Mouse (Mus musculus): ENCODE data around the gene Atxn2. TPM values are rescaled to one million over a fixed set of nuclear protein-coding genes. Genes with fewer than 3 reads are reported as not detected.

Gene Atxn2
- polyA plus RNA-seq, 1 experiment from 2014 or later, result 30.0 TPM

DNA sequence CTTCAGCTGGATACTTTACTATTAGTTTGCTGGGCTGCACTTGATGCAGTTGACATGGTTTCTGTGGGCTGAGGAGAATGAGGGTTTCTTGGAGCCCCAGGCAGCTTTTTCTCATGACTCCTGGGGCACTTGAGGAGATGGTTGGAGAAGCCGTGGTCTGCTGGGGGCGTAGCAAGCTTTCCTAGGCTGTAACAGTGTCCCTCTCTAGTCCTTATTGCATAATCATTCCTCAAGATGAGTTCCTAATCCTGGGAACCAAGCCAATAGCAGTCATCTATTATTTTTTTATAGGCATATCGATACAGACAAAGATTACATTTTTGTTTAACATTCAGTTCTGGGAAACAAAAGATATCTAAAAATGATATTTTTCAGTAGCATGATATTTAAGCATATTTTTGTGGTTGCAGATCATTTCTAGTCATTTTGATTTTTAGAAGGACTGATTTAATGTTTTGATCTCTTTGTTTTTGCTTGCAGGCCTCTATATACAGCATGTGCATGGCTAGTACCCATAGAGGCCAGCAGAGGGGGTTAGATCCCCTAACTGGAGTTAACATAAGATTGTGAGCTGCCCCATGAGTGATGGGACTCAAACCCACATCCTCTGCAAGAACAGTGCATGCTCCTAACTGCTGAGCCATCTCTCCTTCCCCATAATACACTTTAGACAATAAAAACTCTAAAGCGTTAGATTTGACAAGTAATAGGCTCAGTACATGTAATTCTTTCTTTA lies 55.1 kb downstream of the Atxn2 start:
- ATAC-seq (ENCODE audit: low read depth), result no peak
- H3K9me3 ChIP-seq (ENCODE audit: control insufficient read depth, low read length), result no peaks in the 10 kb centered on the region
- no peak overlapping the region for H3K4me3 ChIP-seq (ENCODE audit: low read length)
- no peak overlapping the region for H3K9ac ChIP-seq (ENCODE audit: low read length)
- peaks cover 4% of the 10 kb centered on the region; the same call in 1 of the 2 replicates for H3K4me1 ChIP-seq (replicated peaks; ENCODE audit: control insufficient read depth, insufficient read depth, low read length)
- H3K4me2 ChIP-seq (ENCODE audit: low read depth, low read length), result no peak overlapping the region
- no peaks in the 10 kb centered on the region for H3K27me3 ChIP-seq (ENCODE audit: control insufficient read depth, insufficient read depth, low read depth, low read length)
- H3K36me3 ChIP-seq (ENCODE audit: control insufficient read depth, insufficient read depth, low read length), result no peaks in the 10 kb centered on the region
- H3K27ac ChIP-seq (ENCODE audit: low read length), result no peak overlapping the region
- WGBS, result 70% methylated on average over 4 of the region's 4 CpGs

GRCm38 (mm10) chr5:121767564-121767963 lies 56.4 kb downstream of the Atxn2 start:
- 80% methylated on average over 2 of the region's 2 CpGs for WGBS
- Histone ChIP-seq H3K9ac (ENCODE audit: low read length) (no peak overlapping the region), H3K27ac (ENCODE audit: low read length) (no peak overlapping the region), H3K4me3 (ENCODE audit: low read length) (no peak overlapping the region), H3K9me3 (ENCODE audit: control insufficient read depth, low read length) (no peaks in the 10 kb centered on the region), H3K4me1 (replicated peaks; ENCODE audit: control insufficient read depth, insufficient read depth, low read length) (peaks cover 4% of the 10 kb centered on the region; the same call in 1 of the 2 replicates), H3K4me2 (ENCODE audit: low read depth, low read length) (no peak overlapping the region), H3K36me3 (ENCODE audit: control insufficient read depth, insufficient read depth, low read length) (no peaks in the 10 kb centered on the region; the same call in 1 of the 2 replicates), H3K27me3 (ENCODE audit: control insufficient read depth, insufficient read depth, low read depth, low read length) (no peaks in the 10 kb centered on the region)
- no peak for ATAC-seq (ENCODE audit: low read depth)

DNA sequence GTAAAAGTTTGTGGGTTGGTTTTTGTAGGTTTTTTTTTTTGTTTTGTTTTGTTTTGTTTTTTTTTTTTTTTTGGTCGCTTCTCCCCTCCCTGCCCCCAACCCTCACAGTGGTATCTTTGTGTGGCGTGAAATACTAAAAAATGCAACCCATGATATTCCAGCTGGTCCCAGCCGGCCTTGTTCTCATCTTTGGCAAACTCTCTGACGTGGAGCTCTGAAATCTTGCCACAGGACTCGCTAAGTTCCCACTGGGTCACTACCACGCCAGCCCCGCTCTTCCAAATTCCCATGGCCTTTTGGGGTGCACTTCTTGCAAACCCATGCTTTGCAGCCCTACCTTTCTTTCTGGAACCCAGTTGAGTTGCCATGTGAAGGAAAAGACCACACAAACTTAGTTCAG lies 58.7 kb downstream of the Atxn2 start:
- no peak overlapping the region for H3K27ac ChIP-seq (ENCODE audit: low read length)
- ATAC-seq (ENCODE audit: low read depth), result no peak
- no peak overlapping the region for H3K9ac ChIP-seq (ENCODE audit: low read length)
- H3K9me3 ChIP-seq (ENCODE audit: control insufficient read depth, low read length), result no peaks in the 10 kb centered on the region
- no peak overlapping the region for H3K4me3 ChIP-seq (ENCODE audit: low read length)
- no peaks in the 10 kb centered on the region for H3K27me3 ChIP-seq (ENCODE audit: control insufficient read depth, insufficient read depth, low read depth, low read length)
- 74% methylated on average over 7 of the region's 7 CpGs for WGBS
- H3K36me3 ChIP-seq (ENCODE audit: control insufficient read depth, insufficient read depth, low read length), result no peaks in the 10 kb centered on the region; the same call in 1 of the 2 replicates
- H3K4me1 ChIP-seq (replicated peaks; ENCODE audit: control insufficient read depth, insufficient read depth, low read length), result peaks cover 4% of the 10 kb centered on the region; the same call in 1 of the 2 replicates
- H3K4me2 ChIP-seq (ENCODE audit: low read depth, low read length), result no peak overlapping the region

- ATAC-seq (ENCODE audit: low read depth), result no peak
- H3K27me3 ChIP-seq (ENCODE audit: control insufficient read depth, insufficient read depth, low read depth, low read length), result no peaks in the 10 kb centered on the region
- no peak overlapping the region for H3K4me2 ChIP-seq (ENCODE audit: low read depth, low read length)
- no peaks in the 10 kb centered on the region for H3K4me1 ChIP-seq (replicated peaks; ENCODE audit: control insufficient read depth, insufficient read depth, low read length)
- H3K27ac ChIP-seq (ENCODE audit: low read length), result no peak overlapping the region
- no peaks in the 10 kb centered on the region for H3K9me3 ChIP-seq (ENCODE audit: control insufficient read depth, low read length)
- no peak overlapping the region for H3K9ac ChIP-seq (ENCODE audit: low read length)
- no peaks in the 10 kb centered on the region; the same call in 1 of the 2 replicates for H3K36me3 ChIP-seq (ENCODE audit: control insufficient read depth, insufficient read depth, low read length)
- no peak overlapping the region for H3K4me3 ChIP-seq (ENCODE audit: low read length)
- WGBS, result 92% methylated on average over 3 of the region's 3 CpGs
Measured at GRCm38 (mm10) chr5:121771611-121772010, 60.5 kb downstream of the Atxn2 start.

DNA sequence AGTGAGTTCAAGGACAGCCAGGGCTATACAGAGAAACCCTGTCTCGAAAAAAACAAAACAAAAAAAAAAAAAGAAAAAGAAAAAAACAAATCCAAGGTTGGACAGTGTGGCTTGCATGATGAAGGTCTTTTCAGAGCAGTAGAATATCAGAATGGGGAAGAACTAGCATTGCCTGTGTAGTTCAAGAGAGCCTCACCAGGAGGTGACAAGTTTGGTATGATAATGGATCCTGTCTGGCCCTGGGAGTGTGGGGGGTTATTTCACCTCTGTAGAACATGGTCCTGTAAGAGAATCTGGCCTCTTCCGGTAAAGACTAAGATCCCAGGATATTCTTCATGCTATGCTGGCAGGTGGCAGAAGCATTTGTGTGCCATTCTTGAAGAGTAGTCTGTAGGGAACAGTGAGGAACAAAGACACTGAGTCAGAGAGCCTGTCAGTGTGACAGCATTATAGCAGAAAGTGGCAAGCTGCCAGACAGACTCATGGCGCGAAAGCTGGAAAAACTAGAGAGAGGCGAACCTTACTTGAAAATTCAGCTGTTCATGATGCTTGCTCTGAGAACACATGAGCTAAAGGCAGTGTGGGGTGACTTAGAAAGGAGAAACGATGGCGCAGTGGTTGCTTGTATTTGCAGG lies 67.5 kb downstream of the Atxn2 start:
- H3K4me3 ChIP-seq (ENCODE audit: low read length), result no peak overlapping the region
- peaks cover 4% of the 10 kb centered on the region for H3K36me3 ChIP-seq (ENCODE audit: control insufficient read depth, insufficient read depth, low read length)
- WGBS, result 69% methylated on average over 7 of the region's 7 CpGs
- no peaks in the 10 kb centered on the region for H3K27me3 ChIP-seq (ENCODE audit: control insufficient read depth, insufficient read depth, low read depth, low read length)
- H3K9me3 ChIP-seq (ENCODE audit: control insufficient read depth, low read length), result no peaks in the 10 kb centered on the region
- no peak overlapping the region for H3K4me2 ChIP-seq (ENCODE audit: low read depth, low read length)
- H3K4me1 ChIP-seq (replicated peaks; ENCODE audit: control insufficient read depth, insufficient read depth, low read length), result no peaks in the 10 kb centered on the region
- no peak overlapping the region for H3K27ac ChIP-seq (ENCODE audit: low read length)
- no peak overlapping the region for H3K9ac ChIP-seq (ENCODE audit: low read length)
- ATAC-seq (ENCODE audit: low read depth), result no peak

- H3K27me3 ChIP-seq (ENCODE audit: control insufficient read depth, insufficient read depth, low read depth, low read length), result no peaks in the 10 kb centered on the region
- H3K27ac ChIP-seq (ENCODE audit: low read length), result no peak overlapping the region
- H3K9ac ChIP-seq (ENCODE audit: low read length), result no peak overlapping the region
- H3K4me3 ChIP-seq (ENCODE audit: low read length), result no peak overlapping the region
- no peak for ATAC-seq (ENCODE audit: low read depth)
- peaks cover 5% of the 10 kb centered on the region for H3K36me3 ChIP-seq (ENCODE audit: control insufficient read depth, insufficient read depth, low read length)
- no peaks in the 10 kb centered on the region for H3K9me3 ChIP-seq (ENCODE audit: control insufficient read depth, low read length)
- no peaks in the 10 kb centered on the region for H3K4me1 ChIP-seq (replicated peaks; ENCODE audit: control insufficient read depth, insufficient read depth, low read length)
- no peak overlapping the region for H3K4me2 ChIP-seq (ENCODE audit: low read depth, low read length)
- WGBS, result 68% methylated on average over 5 of the region's 5 CpGs
Measured at GRCm38 (mm10) chr5:121780180-121780579, 69.0 kb downstream of the Atxn2 start.

DNA sequence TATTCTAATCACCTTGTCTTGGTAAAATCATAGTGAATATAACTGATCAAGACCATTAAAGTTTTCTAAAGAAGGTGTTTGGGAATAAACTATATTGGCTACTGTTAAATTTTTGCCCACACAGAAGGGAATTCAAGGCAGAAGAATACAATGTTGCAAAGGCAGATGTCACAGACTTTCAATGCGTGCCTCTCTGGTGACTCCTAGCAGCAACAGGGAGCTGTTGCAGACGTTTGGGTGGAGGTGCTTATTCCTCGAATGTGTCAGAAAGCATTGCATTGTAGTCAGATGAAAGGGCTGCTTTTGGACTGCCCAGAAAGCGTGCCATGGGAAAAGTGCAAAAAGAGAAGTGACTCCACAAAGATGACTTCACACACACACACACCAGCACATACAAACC lies 71.3 kb downstream of the Atxn2 start:
- ATAC-seq (ENCODE audit: low read depth), result no peak
- no peaks in the 10 kb centered on the region for H3K4me1 ChIP-seq (replicated peaks; ENCODE audit: control insufficient read depth, insufficient read depth, low read length)
- H3K4me3 ChIP-seq (ENCODE audit: low read length), result no peak overlapping the region
- H3K9me3 ChIP-seq (ENCODE audit: control insufficient read depth, low read length), result no peaks in the 10 kb centered on the region
- H3K9ac ChIP-seq (ENCODE audit: low read length), result no peak overlapping the region
- no peaks in the 10 kb centered on the region for H3K27me3 ChIP-seq (ENCODE audit: control insufficient read depth, insufficient read depth, low read depth, low read length)
- H3K4me2 ChIP-seq (ENCODE audit: low read depth, low read length), result no peak overlapping the region
- H3K36me3 ChIP-seq (ENCODE audit: control insufficient read depth, insufficient read depth, low read length), result peaks cover 18% of the 10 kb centered on the region
- 61% methylated on average over 4 of the region's 4 CpGs for WGBS
- no peak overlapping the region for H3K27ac ChIP-seq (ENCODE audit: low read length)

DNA sequence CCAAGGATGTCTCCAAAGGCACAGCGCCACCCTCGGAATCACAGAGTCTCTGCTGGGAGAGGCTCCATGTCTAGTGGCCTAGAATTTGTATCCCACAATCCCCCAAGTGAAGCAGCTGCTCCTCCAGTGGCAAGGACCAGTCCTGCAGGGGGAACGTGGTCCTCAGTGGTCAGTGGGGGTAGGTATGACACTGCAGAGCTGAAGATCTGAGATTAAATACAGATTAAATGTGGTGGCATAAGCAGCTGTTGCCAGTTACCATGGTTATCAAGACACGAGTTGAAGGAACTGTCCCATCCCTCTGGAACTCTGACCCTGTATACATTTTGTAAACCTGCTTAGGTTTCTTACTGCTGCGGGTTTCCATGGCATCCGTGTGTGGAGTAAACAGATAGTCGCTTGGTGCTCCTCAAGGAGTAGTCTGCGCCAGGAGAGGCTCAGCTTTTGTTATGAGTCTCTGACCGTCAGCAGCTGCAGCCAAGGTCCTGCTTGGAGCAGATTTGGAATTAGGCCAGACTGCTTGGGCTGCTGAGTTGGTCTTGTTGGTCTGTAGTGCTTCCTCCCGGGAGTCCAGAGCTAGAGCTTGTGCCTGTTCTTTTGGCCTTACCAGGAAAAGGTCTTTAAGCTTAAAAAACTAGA lies 72.8 kb downstream of the Atxn2 start:
- Histone ChIP-seq H3K4me3 (ENCODE audit: low read length) (no peak overlapping the region), H3K9ac (ENCODE audit: low read length) (no peak overlapping the region), H3K27me3 (ENCODE audit: control insufficient read depth, insufficient read depth, low read depth, low read length) (no peaks in the 10 kb centered on the region), H3K27ac (ENCODE audit: low read length) (no peak overlapping the region), H3K9me3 (ENCODE audit: control insufficient read depth, low read length) (no peaks in the 10 kb centered on the region), H3K4me1 (replicated peaks; ENCODE audit: control insufficient read depth, insufficient read depth, low read length) (no peaks in the 10 kb centered on the region), H3K36me3 (ENCODE audit: control insufficient read depth, insufficient read depth, low read length) (peaks cover 19% of the 10 kb centered on the region), H3K4me2 (ENCODE audit: low read depth, low read length) (no peak overlapping the region)
- 48% methylated on average over 10 of the region's 10 CpGs for WGBS
- peak; percentile 79 for ATAC-seq (ENCODE audit: low read depth)

DNA sequence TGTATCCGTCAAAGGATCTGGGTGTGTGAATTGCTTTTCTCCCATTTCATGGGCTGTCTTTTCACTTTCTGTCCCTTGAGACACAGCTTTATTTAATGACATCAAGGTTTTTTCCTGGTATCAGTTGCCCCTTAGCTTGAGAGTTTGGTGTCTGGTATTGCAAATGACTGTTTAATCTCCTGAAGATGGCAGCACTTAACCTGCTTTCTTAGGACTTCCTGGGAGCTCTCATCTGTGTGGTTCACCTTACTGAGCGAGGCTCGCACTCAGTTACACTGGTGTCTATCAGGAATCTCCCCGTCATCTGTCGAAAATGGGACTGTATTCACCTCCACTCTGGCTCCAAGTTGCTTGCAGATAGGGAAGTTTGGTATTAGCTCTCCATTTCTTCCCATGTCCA lies 79.9 kb downstream of the Atxn2 start:
- Histone ChIP-seq H3K36me3 (ENCODE audit: control insufficient read depth, insufficient read depth, low read length) (peaks cover 35% of the 10 kb centered on the region), H3K4me1 (replicated peaks; ENCODE audit: control insufficient read depth, insufficient read depth, low read length) (no peaks in the 10 kb centered on the region), H3K9me3 (ENCODE audit: control insufficient read depth, low read length) (no peaks in the 10 kb centered on the region), H3K4me2 (ENCODE audit: low read depth, low read length) (no peak overlapping the region), H3K9ac (ENCODE audit: low read length) (no peak overlapping the region), H3K4me3 (ENCODE audit: low read length) (no peak overlapping the region), H3K27me3 (ENCODE audit: control insufficient read depth, insufficient read depth, low read depth, low read length) (no peaks in the 10 kb centered on the region), H3K27ac (ENCODE audit: low read length) (no peak overlapping the region)
- WGBS, result 90% methylated on average over 5 of the region's 5 CpGs
- no peak for ATAC-seq (ENCODE audit: low read depth)

All from lung, embryonic 16.5 days (tissue).